Mouse (Mus musculus): Measurements from ENCODE around the gene Spns2. TPM values are rescaled to one million over a fixed set of nuclear protein-coding genes. Genes with fewer than 3 reads are reported as not detected.
A peak's percentile ranks its signal among the peaks of the same experiment; 100 is the strongest.
"Not testable (repeated sequence)": the region's sequence is repeated elsewhere in the genome, so short reads cannot be mapped to it uniquely, and the experiment has no call there.

Gene Spns2
- polyA plus RNA-seq, 1 experiment from 2014 or later = 3.2 TPM

- Histone ChIP-seq H3K9ac (ENCODE audit: low read length) (no peak overlapping the region), H3K4me1 (replicated peaks; ENCODE audit: control insufficient read depth, insufficient read depth, low read length) (peaks cover 19% of the 10 kb centered on the region), H3K27ac (ENCODE audit: low read length) (no peak overlapping the region), H3K9me3 (ENCODE audit: control insufficient read depth, low read length) (no peaks in the 10 kb centered on the region), H3K27me3 (ENCODE audit: control insufficient read depth, insufficient read depth, low read depth, low read length) (no peaks in the 10 kb centered on the region), H3K4me2 (ENCODE audit: low read depth, low read length) (no peak overlapping the region), H3K4me3 (ENCODE audit: low read length) (no peak overlapping the region), H3K36me3 (ENCODE audit: control insufficient read depth, insufficient read depth, low read length) (no peaks in the 10 kb centered on the region)
- 82% methylated on average over 16 of the region's 16 CpGs for WGBS
- ATAC-seq (ENCODE audit: low read depth) = no peak
Observed at GRCm38 (mm10) chr11:72436756-72437650, 52.7 kb downstream of the Spns2 start.

GRCm38 (mm10) chr11:72436271-72436670 lies 53.4 kb downstream of the Spns2 start:
- Histone ChIP-seq H3K4me3 (ENCODE audit: low read length) (no peak overlapping the region), H3K4me2 (ENCODE audit: low read depth, low read length) (no peak overlapping the region), H3K4me1 (replicated peaks; ENCODE audit: control insufficient read depth, insufficient read depth, low read length) (peaks cover 16% of the 10 kb centered on the region), H3K27me3 (ENCODE audit: control insufficient read depth, insufficient read depth, low read depth, low read length) (no peaks in the 10 kb centered on the region), H3K9ac (ENCODE audit: low read length) (no peak overlapping the region), H3K9me3 (ENCODE audit: control insufficient read depth, low read length) (no peaks in the 10 kb centered on the region), H3K36me3 (ENCODE audit: control insufficient read depth, insufficient read depth, low read length) (no peaks in the 10 kb centered on the region), H3K27ac (ENCODE audit: low read length) (no peak overlapping the region)
- WGBS = 58% methylated on average over 5 of the region's 5 CpGs
- ATAC-seq (ENCODE audit: low read depth) = no peak

GRCm38 (mm10) chr11:72435694-72436045 lies 54.0 kb downstream of the Spns2 start:
- Histone ChIP-seq H3K36me3 (ENCODE audit: control insufficient read depth, insufficient read depth, low read length) (no peaks in the 10 kb centered on the region), H3K27ac (ENCODE audit: low read length) (no peak overlapping the region), H3K4me1 (replicated peaks; ENCODE audit: control insufficient read depth, insufficient read depth, low read length) (peaks cover 16% of the 10 kb centered on the region), H3K27me3 (ENCODE audit: control insufficient read depth, insufficient read depth, low read depth, low read length) (no peaks in the 10 kb centered on the region), H3K4me3 (ENCODE audit: low read length) (no peak overlapping the region), H3K4me2 (ENCODE audit: low read depth, low read length) (no peak overlapping the region), H3K9me3 (ENCODE audit: control insufficient read depth, low read length) (no peaks in the 10 kb centered on the region), H3K9ac (ENCODE audit: low read length) (no peak overlapping the region)
- 26% methylated on average over 2 of the region's 2 CpGs for WGBS
- peak; percentile 69 for ATAC-seq (ENCODE audit: low read depth)

GRCm38 (mm10) chr11:72434963-72435693 lies 54.6 kb downstream of the Spns2 start, which contains the start of gene Ggt6:
TSS of gene Ggt6 (plus strand) at chr11:72435526.
- no peak within 1 kb of the TSS for H3K4me3 ChIP-seq (ENCODE audit: low read length)
- H3K27me3 ChIP-seq (ENCODE audit: control insufficient read depth, insufficient read depth, low read depth, low read length) = no peaks in the 10 kb centered on the region
- no peaks in the 10 kb centered on the region for H3K36me3 ChIP-seq (ENCODE audit: control insufficient read depth, insufficient read depth, low read length)
- H3K4me1 ChIP-seq (replicated peaks; ENCODE audit: control insufficient read depth, insufficient read depth, low read length) = peaks cover 16% of the 10 kb centered on the region
- 51% methylated on average over 11 of the region's 11 CpGs for WGBS
- H3K4me2 ChIP-seq (ENCODE audit: low read depth, low read length) = no peak within 1 kb of the TSS
- H3K27ac ChIP-seq (ENCODE audit: low read length) = no peak within 1 kb of the TSS
- no peaks in the 10 kb centered on the region for H3K9me3 ChIP-seq (ENCODE audit: control insufficient read depth, low read length)
- peak; percentile 19 for ATAC-seq (ENCODE audit: low read depth)
- no peak within 1 kb of the TSS for H3K9ac ChIP-seq (ENCODE audit: low read length)

- H3K4me2 ChIP-seq (ENCODE audit: low read depth, low read length); H3K4me3 ChIP-seq (ENCODE audit: low read length); H3K4me1 ChIP-seq (replicated peaks; ENCODE audit: control insufficient read depth, insufficient read depth, low read length); H3K36me3 ChIP-seq (ENCODE audit: control insufficient read depth, insufficient read depth, low read length); H3K9ac ChIP-seq (ENCODE audit: low read length); H3K27ac ChIP-seq (ENCODE audit: low read length); H3K9me3 ChIP-seq (ENCODE audit: control insufficient read depth, low read length); ATAC-seq (ENCODE audit: low read depth); H3K27me3 ChIP-seq (ENCODE audit: control insufficient read depth, insufficient read depth, low read depth, low read length): not testable (repeated sequence)
- 64% methylated on average over 9 of the region's 9 CpGs for WGBS
Observed at GRCm38 (mm10) chr11:72430311-72431068, 59.2 kb downstream of the Spns2 start.

- WGBS = 42% methylated on average over 7 of the region's 7 CpGs
Observed at GRCm38 (mm10) chr11:72429288-72429690, 60.4 kb downstream of the Spns2 start.

GRCm38 (mm10) chr11:72428694-72429093 lies 61.0 kb downstream of the Spns2 start:
- Histone ChIP-seq H3K27me3 (ENCODE audit: control insufficient read depth, insufficient read depth, low read depth, low read length) (no peaks in the 10 kb centered on the region), H3K4me3 (ENCODE audit: low read length) (no peak overlapping the region), H3K9me3 (ENCODE audit: control insufficient read depth, low read length) (no peaks in the 10 kb centered on the region), H3K4me1 (replicated peaks; ENCODE audit: control insufficient read depth, insufficient read depth, low read length) (no peaks in the 10 kb centered on the region), H3K36me3 (ENCODE audit: control insufficient read depth, insufficient read depth, low read length) (no peaks in the 10 kb centered on the region), H3K9ac (ENCODE audit: low read length) (no peak overlapping the region), H3K4me2 (ENCODE audit: low read depth, low read length) (peak overlapping the region; percentile 37; the same call in 1 of the 2 replicates), H3K27ac (ENCODE audit: low read length) (no peak overlapping the region)
- 4% methylated on average over 5 of the region's 5 CpGs for WGBS
- peak; percentile 84 for ATAC-seq (ENCODE audit: low read depth)

More at GRCm38 (mm10) chr11:72429288-72429690, 60.4 kb downstream of the Spns2 start:
- Histone ChIP-seq H3K4me1 (replicated peaks; ENCODE audit: control insufficient read depth, insufficient read depth, low read length) (no peaks in the 10 kb centered on the region), H3K9ac (ENCODE audit: low read length) (peak overlapping the region; percentile 14; the same call in 1 of the 2 replicates), H3K4me2 (ENCODE audit: low read depth, low read length) (peak overlapping the region; percentile 37; the same call in 1 of the 2 replicates), H3K27ac (ENCODE audit: low read length) (peak overlapping the region; percentile 47; the same call in 1 of the 2 replicates), H3K4me3 (ENCODE audit: low read length) (peak overlapping the region; percentile 22; the same call in 1 of the 2 replicates), H3K27me3 (ENCODE audit: control insufficient read depth, insufficient read depth, low read depth, low read length) (no peaks in the 10 kb centered on the region), H3K9me3 (ENCODE audit: control insufficient read depth, low read length) (no peaks in the 10 kb centered on the region), H3K36me3 (ENCODE audit: control insufficient read depth, insufficient read depth, low read length) (no peaks in the 10 kb centered on the region)
- ATAC-seq (ENCODE audit: low read depth) = peak; percentile 89

- Histone ChIP-seq H3K4me2 (ENCODE audit: low read depth, low read length) (no peak overlapping the region), H3K27me3 (ENCODE audit: control insufficient read depth, insufficient read depth, low read depth, low read length) (no peaks in the 10 kb centered on the region), H3K36me3 (ENCODE audit: control insufficient read depth, insufficient read depth, low read length) (no peaks in the 10 kb centered on the region), H3K27ac (ENCODE audit: low read length) (no peak overlapping the region), H3K4me1 (replicated peaks; ENCODE audit: control insufficient read depth, insufficient read depth, low read length) (no peaks in the 10 kb centered on the region), H3K9me3 (ENCODE audit: control insufficient read depth, low read length) (no peaks in the 10 kb centered on the region), H3K9ac (ENCODE audit: low read length) (no peak overlapping the region), H3K4me3 (ENCODE audit: low read length) (no peak overlapping the region)
- no peak for ATAC-seq (ENCODE audit: low read depth)
Observed at GRCm38 (mm10) chr11:72426884-72427283, 62.8 kb downstream of the Spns2 start.

- H3K36me3 ChIP-seq (ENCODE audit: control insufficient read depth, insufficient read depth, low read length) = no peaks in the 10 kb centered on the region
- H3K27ac ChIP-seq (ENCODE audit: low read length) = no peak overlapping the region
- no peak overlapping the region for H3K4me2 ChIP-seq (ENCODE audit: low read depth, low read length)
- ATAC-seq (ENCODE audit: low read depth) = no peak
- H3K9ac ChIP-seq (ENCODE audit: low read length) = no peak overlapping the region
- H3K27me3 ChIP-seq (ENCODE audit: control insufficient read depth, insufficient read depth, low read depth, low read length) = no peaks in the 10 kb centered on the region
- no peaks in the 10 kb centered on the region for H3K9me3 ChIP-seq (ENCODE audit: control insufficient read depth, low read length)
- H3K4me3 ChIP-seq (ENCODE audit: low read length) = no peak overlapping the region
- H3K4me1 ChIP-seq (replicated peaks; ENCODE audit: control insufficient read depth, insufficient read depth, low read length) = no peaks in the 10 kb centered on the region
Observed at GRCm38 (mm10) chr11:72425201-72425600, 64.5 kb downstream of the Spns2 start.

All from lung, embryonic 16.5 days (tissue).